Mouse (Mus musculus) hindbrain, embryonic 12.5 days (tissue): ENCODE measurements at regions not wholly inside any gene's neighbourhood (a gene's known extent, or its start where the extent isn't known, plus 50 kb on each side); places are given as distances from the start of the nearest gene placed in this dataset.

Source experiments
- ATAC-seq: fragments of 200-750 bp; cut with Nextera tagmentation; 2 replicates; pipeline ENCODE4 v1.8.0; 2017; ENCODE audit warnings: moderate TSS enrichment; ENCODE audit not compliant: low FRiP score
- H3K27ac ChIP-seq: fragments of 300-500 bp; sonication (generic); 2 replicates; pipeline ENCODE4 v1.5.1; 2016; ENCODE audit warnings: mild to moderate bottlenecking
- H3K27me3 ChIP-seq: fragments of 300-500 bp; sonication (generic); 2 replicates; pipeline ENCODE4 v1.6.1; 2016; ENCODE audit warnings: mild to moderate bottlenecking
- H3K36me3 ChIP-seq: fragments of 300-500 bp; sonication (generic); 2 replicates; pipeline ENCODE4 v1.6.1; 2016; ENCODE audit warnings: mild to moderate bottlenecking
- H3K4me1 ChIP-seq: fragments of 300-500 bp; sonication (generic); 2 replicates; pipeline ENCODE4 v1.6.1; 2016
- H3K4me2 ChIP-seq: fragments of 300-500 bp; sonication (generic); replicated peaks from 2 replicates; pipeline ENCODE4 v1.6.1; 2016; ENCODE audit warnings: mild to moderate bottlenecking
- H3K4me3 ChIP-seq: fragments of 300-500 bp; sonication (generic); 2 replicates; pipeline ENCODE4 v1.5.1; 2016; ENCODE audit warnings: mild to moderate bottlenecking
- H3K9ac ChIP-seq: fragments of 300-500 bp; sonication (generic); 2 replicates; pipeline ENCODE4 v1.6.1; 2016; ENCODE audit warnings: mild to moderate bottlenecking, moderate library complexity
- H3K9me3 ChIP-seq: fragments of 300-500 bp; sonication (generic); replicated peaks from 2 replicates; pipeline ENCODE4 v1.6.1; 2016; ENCODE audit warnings: mild to moderate bottlenecking
- WGBS: fragments of 180-500 bp; shearing (Covaris S2); methylation state at CpG from one replicate; pipeline ENCODE4 v1.1.7; 2016; 5-methylcytosine and 5-hydroxymethylcytosine counted together

- H3K4me3 ChIP-seq, result no peak overlapping the region
- H3K36me3 ChIP-seq, result no peaks in the 10 kb centered on the region
- H3K4me1 ChIP-seq, result no peaks in the 10 kb centered on the region
- ATAC-seq, result no peak
- WGBS, result 80% methylated on average over 9 of the region's 9 CpGs
- H3K27ac ChIP-seq, result no peak overlapping the region
- H3K4me2 ChIP-seq, result no peak overlapping the region
- H3K9me3 ChIP-seq, result 0 out of 2 replicates have a peak, but pooled peaks cover 3% of the 10 kb centered on the region
- no peak overlapping the region for H3K9ac ChIP-seq
- no peaks in the 10 kb centered on the region for H3K27me3 ChIP-seq
Observed at GRCm38 (mm10) chr13:44390666-44391390, 338.4 kb upstream of the Jarid2 start.

GRCm38 (mm10) chr13:44394016-44394415 lies 335.3 kb upstream of the Jarid2 start:
- no peaks in the 10 kb centered on the region for H3K36me3 ChIP-seq
- H3K27ac ChIP-seq, result no peak overlapping the region
- no peak overlapping the region for H3K9ac ChIP-seq
- H3K4me3 ChIP-seq, result no peak overlapping the region
- WGBS, result 91% methylated on average over 5 of the region's 5 CpGs
- 0 out of 2 replicates have a peak, but pooled peaks cover 2% of the 10 kb centered on the region for H3K4me1 ChIP-seq
- no peaks in the 10 kb centered on the region for H3K9me3 ChIP-seq
- ATAC-seq, result no peak
- no peak overlapping the region for H3K4me2 ChIP-seq
- H3K27me3 ChIP-seq, result no peaks in the 10 kb centered on the region

DNA sequence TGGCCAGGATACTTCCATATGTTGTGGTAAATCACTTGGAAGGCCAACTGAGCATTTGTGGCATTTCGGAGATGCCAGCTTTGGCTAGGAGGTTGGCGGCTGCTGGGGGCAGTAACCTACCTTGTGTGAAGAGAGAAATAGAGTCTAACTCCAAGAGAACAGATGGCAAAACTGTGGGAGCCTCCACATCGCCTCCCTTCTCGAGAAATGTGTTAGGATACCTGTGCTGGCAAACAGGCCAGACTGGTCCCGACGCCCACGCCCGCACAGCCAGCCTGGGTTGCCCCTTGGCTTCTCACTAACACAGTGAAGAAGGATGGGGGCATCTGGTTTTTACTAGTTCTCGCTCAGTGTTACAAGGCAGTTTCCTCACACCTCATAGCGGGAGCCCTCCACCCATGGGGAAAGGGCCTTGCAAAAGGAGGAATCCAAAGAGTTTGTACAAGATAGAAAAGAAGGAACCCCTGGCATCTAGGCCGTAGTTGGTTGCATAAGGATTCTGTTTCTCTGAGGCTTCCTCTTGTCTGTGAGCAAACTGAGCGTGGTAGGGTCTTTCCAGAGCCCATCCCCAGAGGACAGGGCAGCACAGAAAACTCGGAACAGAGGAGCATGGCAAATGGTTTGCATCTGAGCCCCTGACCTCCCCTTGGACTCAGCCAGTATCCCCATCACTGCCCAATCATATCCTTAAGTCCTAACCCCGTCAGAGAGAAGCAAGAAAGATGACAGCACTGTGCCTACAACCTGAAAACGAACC lies 330.5 kb upstream of the Jarid2 start:
- H3K27ac ChIP-seq, result no peak overlapping the region
- no peak overlapping the region for H3K4me2 ChIP-seq
- H3K27me3 ChIP-seq, result no peaks in the 10 kb centered on the region
- no peak overlapping the region for H3K9ac ChIP-seq
- 75% methylated on average over 15 of the region's 15 CpGs for WGBS
- H3K4me3 ChIP-seq, result no peak overlapping the region
- no peaks in the 10 kb centered on the region for H3K36me3 ChIP-seq
- no peak for ATAC-seq
- peaks cover 12% of the 10 kb centered on the region for H3K4me1 ChIP-seq
- H3K9me3 ChIP-seq, result no peaks in the 10 kb centered on the region

- Histone ChIP-seq H3K9me3 (no peaks in the 10 kb centered on the region), H3K36me3 (no peaks in the 10 kb centered on the region), H3K4me2 (no peak overlapping the region), H3K27me3 (no peaks in the 10 kb centered on the region), H3K4me3 (no peak overlapping the region), H3K4me1 (peaks cover 12% of the 10 kb centered on the region), H3K27ac (no peak overlapping the region), H3K9ac (no peak overlapping the region)
- 31% methylated on average over 4 of the region's 4 CpGs for WGBS
- no peak for ATAC-seq
Observed at GRCm38 (mm10) chr13:44399370-44399685, 329.9 kb upstream of the Jarid2 start.

DNA sequence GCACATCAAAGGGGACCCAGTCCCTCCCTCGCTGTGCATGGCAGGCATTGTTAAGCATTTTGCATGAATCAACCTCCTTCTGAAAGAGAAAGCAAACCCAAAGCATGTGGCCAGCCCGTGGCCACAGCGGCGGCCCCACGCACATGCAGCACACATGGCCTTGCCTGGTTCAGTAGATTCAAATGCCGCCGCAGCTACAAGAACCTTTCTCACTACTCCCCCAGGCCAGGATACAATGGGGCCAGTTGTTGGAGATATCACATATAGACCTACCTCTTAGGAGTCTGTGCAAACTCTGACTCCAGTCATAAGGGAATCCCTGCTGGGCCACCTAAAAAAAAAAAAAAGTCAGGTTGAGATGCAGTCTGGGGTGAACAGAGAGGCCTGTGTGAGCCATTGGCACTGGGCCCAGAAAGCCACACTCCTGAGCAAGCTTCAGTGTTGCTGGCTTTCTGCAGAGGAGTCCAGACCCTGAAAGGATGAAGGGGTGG lies 329.4 kb upstream of the Jarid2 start:
- no peak overlapping the region for H3K4me2 ChIP-seq
- H3K9me3 ChIP-seq, result no peaks in the 10 kb centered on the region
- H3K36me3 ChIP-seq, result no peaks in the 10 kb centered on the region
- H3K27ac ChIP-seq, result peak overlapping the region; percentile 4; the same call in 1 of the 2 replicates
- peaks cover 12% of the 10 kb centered on the region for H3K4me1 ChIP-seq
- no peak for ATAC-seq
- no peak overlapping the region for H3K9ac ChIP-seq
- H3K4me3 ChIP-seq, result no peak overlapping the region
- whole genome bisulfite sequencing, result 43% methylated on average over 7 of the region's 7 CpGs
- H3K27me3 ChIP-seq, result no peaks in the 10 kb centered on the region

- no peak overlapping the region for H3K4me3 ChIP-seq
- no peak overlapping the region for H3K4me2 ChIP-seq
- no peaks in the 10 kb centered on the region for H3K36me3 ChIP-seq
- WGBS, result 83% methylated on average over 8 of the region's 8 CpGs
- H3K27ac ChIP-seq, result no peak overlapping the region
- H3K9me3 ChIP-seq, result no peaks in the 10 kb centered on the region
- no peak for ATAC-seq
- no peaks in the 10 kb centered on the region for H3K27me3 ChIP-seq
- peaks cover 10% of the 10 kb centered on the region for H3K4me1 ChIP-seq
- no peak overlapping the region for H3K9ac ChIP-seq
Observed at GRCm38 (mm10) chr13:44404010-44404575, 325.2 kb upstream of the Jarid2 start.

- no peaks in the 10 kb centered on the region for H3K36me3 ChIP-seq
- H3K4me3 ChIP-seq, result no peak overlapping the region
- ATAC-seq, result no peak
- WGBS, result 87% methylated on average over 2 of the region's 2 CpGs
- H3K4me1 ChIP-seq, result peaks cover 7% of the 10 kb centered on the region; the same call in 1 of the 2 replicates
- no peak overlapping the region for H3K4me2 ChIP-seq
- no peak overlapping the region for H3K9ac ChIP-seq
- H3K9me3 ChIP-seq, result no peaks in the 10 kb centered on the region
- no peak overlapping the region for H3K27ac ChIP-seq
- H3K27me3 ChIP-seq, result no peaks in the 10 kb centered on the region
Observed at GRCm38 (mm10) chr13:44407307-44407706, 322.0 kb upstream of the Jarid2 start.

GRCm38 (mm10) chr13:44408619-44408959 lies 320.7 kb upstream of the Jarid2 start:
- WGBS, result 78% methylated on average over 6 of the region's 6 CpGs

DNA sequence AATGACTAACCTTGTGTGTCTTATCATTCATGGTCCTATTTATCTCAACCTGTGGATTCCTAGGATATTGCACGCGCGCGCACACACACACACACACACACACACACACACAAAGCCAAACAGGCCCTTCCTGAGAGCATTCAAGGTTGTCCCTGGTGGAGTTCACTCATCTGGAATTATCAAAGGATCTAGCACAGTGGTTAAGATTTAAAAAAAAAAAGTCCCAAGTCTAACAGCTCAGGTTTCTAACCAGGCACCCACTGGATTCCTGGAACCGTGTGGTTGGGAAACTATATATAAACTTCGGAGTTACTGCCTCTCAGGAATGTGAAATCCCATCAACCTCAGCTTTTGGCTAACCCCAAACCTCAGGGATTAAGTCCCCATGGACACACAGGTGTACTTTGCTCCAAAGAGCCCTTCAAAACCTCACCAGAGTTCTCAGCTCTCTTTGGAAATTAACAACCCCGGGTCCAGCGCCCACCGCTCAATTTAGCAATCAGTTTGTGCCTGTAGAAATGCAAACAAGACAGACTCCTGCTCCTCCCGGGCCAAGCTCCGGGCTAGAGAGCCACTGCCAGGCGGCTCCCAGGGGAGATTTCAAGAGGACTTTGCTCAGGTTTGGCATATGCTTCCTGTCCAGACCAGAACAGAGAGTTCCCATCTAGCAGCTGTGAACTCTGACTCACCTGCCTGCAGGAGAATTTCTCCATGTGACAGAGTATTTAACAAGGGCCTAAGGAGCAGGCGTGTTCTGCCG lies 320.1 kb upstream of the Jarid2 start:
- no peak for ATAC-seq
- Histone ChIP-seq H3K4me2 (no peak overlapping the region), H3K4me1 (peaks cover 7% of the 10 kb centered on the region; the same call in 1 of the 2 replicates), H3K9ac (no peak overlapping the region), H3K27me3 (no peaks in the 10 kb centered on the region; the same call in 1 of the 2 replicates), H3K9me3 (no peaks in the 10 kb centered on the region), H3K36me3 (no peaks in the 10 kb centered on the region), H3K27ac (no peak overlapping the region), H3K4me3 (no peak overlapping the region)
- WGBS, result 70% methylated on average over 14 of the region's 14 CpGs

More at GRCm38 (mm10) chr13:44408619-44408959, 320.7 kb upstream of the Jarid2 start:
- peaks cover 7% of the 10 kb centered on the region; the same call in 1 of the 2 replicates for H3K4me1 ChIP-seq
- H3K4me3 ChIP-seq, result no peak overlapping the region
- no peak for ATAC-seq
- H3K4me2 ChIP-seq, result no peak overlapping the region
- no peak overlapping the region for H3K27ac ChIP-seq
- no peak overlapping the region for H3K9ac ChIP-seq
- no peaks in the 10 kb centered on the region; the same call in 1 of the 2 replicates for H3K27me3 ChIP-seq
- H3K36me3 ChIP-seq, result no peaks in the 10 kb centered on the region
- no peaks in the 10 kb centered on the region for H3K9me3 ChIP-seq

- no peaks in the 10 kb centered on the region for H3K9me3 ChIP-seq
- no peak overlapping the region for H3K4me2 ChIP-seq
- no peak for ATAC-seq
- H3K4me1 ChIP-seq, result peaks cover 7% of the 10 kb centered on the region; the same call in 1 of the 2 replicates
- H3K36me3 ChIP-seq, result no peaks in the 10 kb centered on the region
- H3K27me3 ChIP-seq, result no peaks in the 10 kb centered on the region; the same call in 1 of the 2 replicates
- WGBS, result 84% methylated on average over 5 of the region's 5 CpGs
- H3K9ac ChIP-seq, result no peak overlapping the region
- H3K27ac ChIP-seq, result no peak overlapping the region
- H3K4me3 ChIP-seq, result no peak overlapping the region
Observed at GRCm38 (mm10) chr13:44409720-44410047, 319.6 kb upstream of the Jarid2 start.

GRCm38 (mm10) chr13:44411781-44412496 lies 317.3 kb upstream of the Jarid2 start:
- no peak overlapping the region for H3K9ac ChIP-seq
- ATAC-seq, result no peak
- H3K4me3 ChIP-seq, result no peak overlapping the region
- H3K4me1 ChIP-seq, result peaks cover 11% of the 10 kb centered on the region
- no peaks in the 10 kb centered on the region; the same call in 1 of the 2 replicates for H3K27me3 ChIP-seq
- no peak overlapping the region for H3K27ac ChIP-seq
- 91% methylated on average over 2 of the region's 2 CpGs for WGBS
- no peaks in the 10 kb centered on the region for H3K9me3 ChIP-seq
- H3K4me2 ChIP-seq, result no peak overlapping the region
- H3K36me3 ChIP-seq, result no peaks in the 10 kb centered on the region
